Mouse (Mus musculus) activated CD4-positive, CD25-positive, alpha-beta regulatory T cell, adult 4 months (primary cell): ENCODE measurements around the gene Erc1. TPM values are rescaled to one million over a fixed set of nuclear protein-coding genes. Genes with fewer than 3 reads are reported as not detected.

Source experiments
- ATAC-seq: one replicate; pipeline ENCODE4 v1.8.0; 2017
- polyA plus RNA-seq, 2 experiments: library from polyadenylated mRNA; unstranded; fragments of 100-300 nt; shearing (Covaris generic); gene quantifications; one replicate each; pipeline ENCODE4 v1.2.1; 2017

Gene Erc1
- polyA plus RNA-seq, 2 experiments from 2014 or later = 4.7 to 6.6 TPM

DNA sequence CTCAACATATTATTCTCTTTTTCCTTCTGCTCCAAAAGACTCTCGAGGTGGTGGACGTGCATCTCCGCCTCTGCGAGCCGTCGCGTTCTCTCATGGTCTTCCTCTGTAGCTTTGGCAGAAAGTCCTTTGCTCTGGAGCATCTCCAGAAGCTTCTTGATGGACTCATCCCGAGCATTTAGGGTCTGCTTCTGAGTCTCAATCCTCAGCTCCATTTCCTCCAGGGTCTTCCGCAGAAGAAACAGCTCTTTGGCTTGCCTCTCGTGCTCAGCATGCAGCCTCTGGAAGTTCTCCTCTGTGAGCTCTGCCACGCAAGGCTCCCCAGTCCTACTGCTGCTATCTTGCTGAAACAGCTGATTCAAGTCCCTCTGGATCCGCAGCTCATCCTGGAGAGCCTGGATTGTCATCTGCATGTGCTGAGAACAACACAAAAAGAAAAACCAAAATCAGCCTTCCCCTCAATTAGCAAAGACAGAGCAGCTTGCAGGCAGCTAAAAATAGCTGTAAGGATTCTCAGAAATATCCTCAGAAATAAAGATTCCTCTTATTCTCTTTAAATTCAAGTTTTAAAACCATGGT, 51.0 kb downstream of the Erc1 start:
- ATAC-seq = no peak

DNA sequence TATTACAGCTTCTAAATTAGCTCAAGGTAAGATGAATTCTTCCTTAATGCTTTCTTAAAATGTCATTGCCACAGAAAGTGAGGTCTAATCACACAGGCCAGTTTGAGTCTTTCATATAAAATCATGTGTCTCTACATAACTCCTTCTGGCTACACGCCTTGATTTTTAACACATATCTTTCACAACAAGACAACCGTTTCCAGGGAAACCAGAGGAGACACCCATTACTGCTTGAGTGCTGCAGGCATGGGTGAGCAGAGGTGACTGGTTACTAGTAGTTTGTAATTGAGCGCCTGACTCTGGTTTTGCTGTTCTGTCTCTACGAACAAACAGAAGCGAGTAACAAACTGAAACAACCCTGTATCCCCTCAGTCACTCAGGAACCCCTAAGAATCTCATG, 51.7 kb downstream of the Erc1 start:
- no peak for ATAC-seq

DNA sequence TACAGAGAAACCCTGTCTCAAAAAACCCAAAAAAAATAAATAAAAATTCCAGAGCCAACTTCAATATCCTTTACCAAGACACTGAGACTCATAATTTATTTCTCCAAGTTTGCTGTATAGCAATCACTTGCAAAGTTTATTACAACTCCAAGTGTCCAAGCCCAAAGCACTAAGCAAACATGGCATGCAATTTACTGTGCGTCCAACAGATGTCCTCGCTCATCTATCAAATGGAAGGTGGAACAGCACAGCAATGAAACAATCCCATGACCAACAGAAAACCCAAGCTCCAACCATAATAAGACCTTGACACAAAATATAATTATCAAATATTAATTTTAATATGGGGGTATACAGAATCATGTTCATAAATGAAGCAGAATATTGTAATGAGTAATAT, 55.4 kb downstream of the Erc1 start:
- peak; percentile 54 for ATAC-seq

DNA sequence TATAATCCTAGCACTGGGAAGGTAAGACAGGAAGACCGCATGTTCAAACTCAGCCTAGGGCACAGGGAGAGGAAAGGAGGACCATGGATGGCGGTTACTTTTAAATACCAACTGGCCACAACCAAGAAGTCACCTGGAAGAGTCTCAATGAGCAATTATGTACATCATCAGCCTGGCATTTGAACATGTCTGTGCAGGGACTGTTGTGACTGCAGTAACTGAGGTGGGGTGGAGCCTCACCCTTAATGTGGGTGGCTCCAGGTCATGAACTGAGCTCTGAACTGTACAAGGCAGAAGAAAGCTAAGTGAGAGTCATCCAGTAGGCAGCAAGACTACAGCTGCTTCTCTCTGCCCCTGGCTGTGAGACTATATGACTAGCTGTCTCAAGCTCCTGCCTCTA, 65.6 kb downstream of the Erc1 start:
- no peak for ATAC-seq

DNA sequence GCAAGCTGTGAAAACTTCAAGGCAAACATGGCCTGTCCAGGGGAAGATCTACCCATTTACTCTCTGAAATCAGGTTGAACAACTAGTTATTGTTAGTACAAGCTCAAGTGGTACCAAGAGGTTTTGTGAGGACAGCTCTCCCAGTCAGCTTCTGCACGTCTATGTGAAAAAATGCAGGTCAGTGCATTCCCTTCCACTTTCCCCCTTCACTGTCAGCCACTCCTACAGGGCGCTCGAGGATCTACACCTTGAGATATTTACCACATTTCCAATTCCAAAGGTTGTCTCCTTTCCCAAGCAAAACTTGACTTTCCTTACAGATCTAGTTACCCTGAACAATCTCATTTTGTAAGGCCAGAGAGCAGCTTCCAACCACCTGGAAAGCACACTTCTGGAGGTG, 66.9 kb downstream of the Erc1 start:
- ATAC-seq = no peak

DNA sequence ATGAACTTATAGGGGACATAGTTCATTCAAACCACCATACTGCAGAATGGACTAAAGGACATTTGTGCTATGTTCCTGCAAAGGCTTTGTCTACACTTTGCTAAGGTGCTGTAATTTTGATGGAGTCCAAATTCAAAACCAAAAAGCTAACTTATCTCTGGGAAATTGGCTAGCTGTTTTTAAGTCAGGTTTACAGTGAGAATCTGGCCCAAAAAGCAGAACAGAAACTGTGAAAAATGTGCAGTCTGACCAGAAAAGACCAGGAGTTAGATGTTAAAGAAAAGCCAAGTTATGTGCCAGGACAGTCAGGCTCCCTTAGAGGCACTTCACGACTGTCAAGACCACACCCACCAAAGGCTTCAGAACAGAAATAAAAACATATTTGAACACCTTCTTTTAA, 79.2 kb downstream of the Erc1 start:
- ATAC-seq = no peak

DNA sequence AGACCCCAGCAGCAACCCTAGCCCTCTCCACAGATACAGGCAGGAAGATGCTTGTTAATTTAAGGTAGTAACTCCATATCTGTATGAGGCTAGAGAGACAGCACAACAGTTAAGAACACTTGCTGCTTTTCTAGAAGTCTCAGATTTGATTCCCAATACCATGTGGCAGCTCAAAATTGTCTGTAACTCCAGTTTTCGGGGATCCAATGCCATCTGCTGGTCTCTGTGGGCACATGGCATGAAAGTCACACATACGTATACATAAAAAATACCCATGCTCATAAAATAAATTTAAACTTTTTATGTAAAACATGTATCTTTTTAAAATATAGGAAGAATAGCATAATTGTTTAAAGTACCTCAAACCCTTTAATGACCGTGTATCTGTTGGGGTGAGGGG, 83.6 kb downstream of the Erc1 start:
- ATAC-seq = no peak

DNA sequence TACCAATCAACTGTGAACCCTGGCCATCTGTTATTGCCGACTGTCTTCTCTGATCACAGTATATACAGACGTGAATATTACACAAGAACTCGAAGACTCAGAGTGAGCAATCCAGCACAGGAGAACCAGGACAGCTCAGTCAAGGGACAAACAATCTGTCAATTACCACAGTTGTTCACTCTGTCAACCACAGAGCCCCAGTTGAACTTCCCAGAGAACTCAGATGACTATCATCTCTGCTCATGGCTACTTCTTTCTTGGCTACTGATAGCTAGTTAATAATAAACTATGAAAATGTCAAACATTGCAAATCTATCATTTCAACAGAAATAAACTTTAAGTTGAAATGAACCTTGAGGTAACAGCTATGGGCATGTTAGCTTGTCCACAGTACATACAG, 88.1 kb downstream of the Erc1 start:
- ATAC-seq = no peak

DNA sequence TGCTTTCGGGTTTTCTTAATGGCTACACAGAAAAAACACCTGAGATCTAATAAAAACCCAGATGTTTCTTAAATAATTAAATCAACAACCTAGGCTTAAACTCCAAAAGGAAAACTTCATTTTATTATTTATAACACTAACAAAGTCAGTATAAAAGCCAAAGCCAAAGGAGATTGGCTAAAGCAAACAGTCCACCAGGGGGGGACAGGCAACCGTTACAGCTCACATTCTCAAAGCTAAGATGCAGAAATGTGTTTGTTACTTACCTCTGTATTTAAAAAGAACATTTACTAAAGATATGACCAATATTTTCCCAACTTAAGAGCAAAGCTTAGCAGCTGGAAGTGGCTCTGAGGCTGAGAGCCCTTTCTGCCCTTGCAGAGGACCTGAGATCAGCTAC, 89.5 kb downstream of the Erc1 start:
- no peak for ATAC-seq

DNA sequence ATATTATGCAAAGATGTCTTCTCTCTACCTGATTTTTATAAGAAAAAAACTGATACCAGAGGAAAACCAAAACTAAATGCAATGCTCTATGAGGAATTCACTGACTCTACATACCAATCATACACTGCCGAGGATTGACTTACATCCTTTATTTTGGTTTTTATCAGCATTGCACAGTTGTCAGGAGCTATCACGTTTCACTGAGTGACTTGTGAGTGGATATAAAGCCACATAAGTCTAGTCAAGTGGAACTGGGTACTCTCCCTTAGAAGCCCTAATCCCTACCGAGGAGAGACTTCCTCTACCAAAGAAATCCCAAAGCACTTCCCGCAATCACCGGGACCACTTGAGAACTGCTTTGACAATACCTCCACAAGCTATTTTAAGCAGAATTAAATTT, 90.2 kb downstream of the Erc1 start:
- ATAC-seq = no peak

DNA sequence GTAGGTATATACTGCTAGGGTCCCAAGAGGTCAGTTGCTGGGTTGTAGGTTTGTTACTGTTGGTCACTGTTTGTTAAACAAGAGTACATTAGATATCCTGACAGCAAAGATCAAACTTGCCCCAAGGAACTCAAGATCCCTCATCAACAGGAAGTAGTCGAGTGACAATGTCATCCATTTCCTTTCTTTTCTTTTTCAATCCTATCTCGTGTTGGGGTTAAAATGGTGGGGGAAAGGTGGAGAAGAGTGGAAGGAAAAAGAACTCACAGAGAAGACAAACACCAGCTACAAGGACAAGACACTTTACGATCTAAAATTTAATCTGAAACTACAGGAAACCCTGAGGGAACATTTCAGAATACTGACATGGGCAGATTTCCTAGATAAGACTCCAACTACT, 92.1 kb downstream of the Erc1 start:
- no peak for ATAC-seq

DNA sequence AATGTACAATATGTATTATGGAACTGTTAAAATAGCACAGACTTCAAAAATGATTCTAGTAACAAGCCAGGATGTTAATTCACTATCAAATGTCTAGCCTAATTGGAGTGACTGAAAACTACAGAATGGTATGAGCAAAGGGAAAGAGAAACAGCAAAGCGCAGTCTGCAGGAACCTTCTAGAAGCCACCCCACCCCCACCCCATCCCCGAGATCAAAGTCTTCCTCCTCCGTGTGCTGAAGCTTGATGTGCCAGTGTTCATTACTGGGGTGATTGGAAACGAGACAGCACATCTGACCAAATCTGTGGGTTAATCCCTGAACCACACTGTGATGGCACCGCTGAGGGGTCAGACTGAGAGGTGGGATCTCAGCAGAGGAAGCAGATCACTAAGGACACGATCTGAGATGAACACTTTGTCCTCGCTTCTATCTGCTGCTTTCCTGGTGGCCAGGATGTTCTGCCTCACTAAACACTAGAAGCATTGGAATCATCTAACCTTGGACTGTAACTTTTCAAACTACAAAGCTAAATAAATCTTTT, 98.8 kb downstream of the Erc1 start:
- peak; percentile 87 for ATAC-seq

DNA sequence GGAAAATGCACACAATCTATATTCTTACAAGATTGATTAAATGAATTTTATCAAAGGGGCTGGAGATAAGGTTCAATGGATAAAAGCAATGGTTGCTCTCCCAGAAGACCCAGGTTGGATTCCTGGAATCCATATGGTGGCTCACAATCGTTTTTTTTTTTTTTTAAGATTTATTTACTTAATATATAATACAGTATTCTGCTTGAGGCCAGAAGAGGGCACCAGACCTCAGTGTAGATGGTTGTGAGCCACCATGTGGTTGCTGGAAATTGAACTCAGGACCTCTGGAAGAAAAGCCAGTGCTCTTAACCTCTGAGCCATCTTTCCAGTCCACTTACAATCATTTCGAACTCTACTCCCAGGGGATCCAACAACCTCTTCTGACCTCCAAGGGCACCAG, 106.1 kb downstream of the Erc1 start:
- ATAC-seq = no peak

DNA sequence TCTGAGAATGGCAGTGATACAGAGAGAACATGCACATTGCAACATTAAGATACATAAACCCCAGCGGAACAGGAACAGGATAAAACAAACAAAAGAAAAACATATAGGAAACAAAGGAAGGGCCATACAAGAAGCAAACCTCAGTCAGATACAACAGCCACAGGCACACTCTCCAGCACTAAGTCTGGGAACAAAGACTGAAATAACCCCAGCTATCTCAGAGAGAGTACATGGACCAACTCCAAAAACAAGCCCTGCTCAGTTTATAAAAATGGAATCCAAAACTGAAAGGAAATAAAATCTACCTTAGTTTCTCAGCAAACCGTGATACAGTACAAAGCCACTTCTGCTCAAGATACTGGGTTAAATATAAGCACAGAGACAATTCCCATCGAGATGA, 107.4 kb downstream of the Erc1 start:
- ATAC-seq = no peak

DNA sequence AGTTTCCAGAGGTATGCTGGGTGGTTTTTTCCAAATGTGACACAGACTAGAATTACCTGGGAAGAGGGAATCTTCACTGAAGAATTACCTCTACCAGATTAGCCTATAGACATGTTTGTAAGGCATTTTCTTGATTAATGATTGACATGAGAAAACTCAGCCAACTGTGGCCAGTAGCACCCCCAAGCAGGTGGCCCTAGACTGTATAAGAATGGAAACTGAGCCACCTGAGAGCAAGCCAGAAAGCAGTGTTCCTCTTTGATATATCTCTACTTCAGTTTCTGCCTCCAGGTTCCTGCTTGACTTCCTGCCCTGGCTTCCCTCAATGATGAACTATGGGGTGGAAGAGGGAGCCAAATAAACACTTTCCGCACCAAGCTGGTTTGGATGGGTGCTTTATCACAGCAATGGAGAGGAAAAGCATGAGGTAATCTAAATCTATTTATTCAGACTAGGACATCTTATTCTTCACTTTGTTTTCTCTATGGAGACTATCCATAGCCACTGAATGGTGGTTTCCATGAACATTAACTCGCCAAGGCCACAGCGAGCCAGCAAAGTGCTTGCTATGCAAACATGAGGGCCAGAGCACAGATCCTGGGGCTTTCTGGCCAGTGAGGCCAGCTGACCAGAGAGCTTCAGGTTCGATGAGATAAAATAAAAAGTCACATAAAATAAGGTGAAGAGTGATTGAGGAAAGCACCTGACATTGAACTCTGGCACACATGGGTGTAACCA, 109.2 kb downstream of the Erc1 start:
- ATAC-seq = no peak

DNA sequence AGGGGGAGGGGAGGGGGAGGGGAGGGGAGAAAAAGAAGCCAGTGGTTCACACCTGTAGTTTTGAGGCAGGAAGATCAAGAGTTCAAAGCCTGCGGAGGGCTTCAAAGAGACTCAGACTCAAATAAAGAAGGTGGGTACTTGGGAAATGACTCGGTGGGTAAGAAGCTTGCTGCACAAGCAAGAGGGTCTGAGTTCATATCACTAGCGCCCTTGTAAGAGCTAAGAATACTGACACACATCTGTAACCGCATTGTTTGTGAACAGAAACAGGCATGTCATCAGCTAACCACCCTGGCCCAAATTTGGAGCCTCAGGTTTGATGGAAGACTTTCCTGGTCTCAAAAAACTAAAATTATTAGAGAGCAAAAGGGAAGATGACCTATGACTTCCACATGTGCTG, 110.3 kb downstream of the Erc1 start:
- no peak for ATAC-seq

DNA sequence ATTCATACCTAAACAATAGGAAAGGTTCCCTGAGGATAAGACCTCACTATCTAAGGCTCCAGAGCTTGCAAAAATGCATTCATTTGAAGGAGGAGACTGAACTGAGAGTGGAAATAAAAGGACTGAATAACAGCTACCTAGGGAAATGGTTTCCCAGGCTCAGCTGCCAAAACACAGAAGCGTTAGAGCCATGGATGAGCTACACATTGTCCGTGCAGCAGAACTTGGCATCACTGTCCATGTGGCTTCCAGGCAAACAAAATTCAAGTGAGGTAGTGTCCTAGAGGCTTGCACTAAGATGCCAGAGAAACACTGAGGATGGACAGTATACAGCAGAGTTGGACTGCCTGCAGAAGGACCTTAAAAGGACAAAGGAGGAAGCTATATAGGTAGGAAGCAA, 112.0 kb downstream of the Erc1 start:
- ATAC-seq = no peak

DNA sequence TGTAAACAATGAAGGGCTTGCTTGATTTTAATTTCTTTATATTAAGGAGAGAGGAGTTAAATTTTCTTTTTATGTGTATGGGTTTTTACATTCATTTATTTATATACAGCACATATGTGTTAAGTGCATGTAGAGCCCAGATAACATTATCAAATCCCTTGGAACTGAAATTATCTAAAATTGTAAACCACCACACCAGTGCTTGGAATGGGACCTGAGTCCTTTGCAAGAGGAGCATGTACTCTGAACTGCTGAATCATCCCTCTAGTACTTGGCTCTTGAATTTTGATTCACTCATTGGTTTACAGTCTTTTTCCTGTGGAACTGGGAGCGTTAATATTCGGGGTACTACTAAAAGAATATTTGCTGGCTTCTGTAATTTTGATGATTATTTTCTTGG, 116.8 kb downstream of the Erc1 start:
- no peak for ATAC-seq

DNA sequence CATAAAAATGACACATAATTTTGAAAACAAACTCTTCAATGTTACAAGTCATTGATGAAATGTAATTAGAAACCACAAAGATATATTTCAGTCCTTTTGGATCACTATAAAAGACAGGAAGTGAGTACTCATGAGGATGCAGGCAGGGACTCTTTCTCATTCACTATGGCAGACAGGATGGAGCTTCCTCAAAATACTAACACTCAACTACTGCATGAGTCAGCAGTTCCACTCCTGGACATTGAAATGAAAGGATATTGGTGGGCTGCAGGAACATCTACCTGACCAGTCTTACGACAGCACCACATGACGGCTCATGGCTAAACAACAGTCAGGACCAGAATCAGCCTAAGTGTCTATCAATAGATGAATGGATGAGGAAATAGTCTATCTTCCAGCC, 132.7 kb downstream of the Erc1 start:
- ATAC-seq = no peak

DNA sequence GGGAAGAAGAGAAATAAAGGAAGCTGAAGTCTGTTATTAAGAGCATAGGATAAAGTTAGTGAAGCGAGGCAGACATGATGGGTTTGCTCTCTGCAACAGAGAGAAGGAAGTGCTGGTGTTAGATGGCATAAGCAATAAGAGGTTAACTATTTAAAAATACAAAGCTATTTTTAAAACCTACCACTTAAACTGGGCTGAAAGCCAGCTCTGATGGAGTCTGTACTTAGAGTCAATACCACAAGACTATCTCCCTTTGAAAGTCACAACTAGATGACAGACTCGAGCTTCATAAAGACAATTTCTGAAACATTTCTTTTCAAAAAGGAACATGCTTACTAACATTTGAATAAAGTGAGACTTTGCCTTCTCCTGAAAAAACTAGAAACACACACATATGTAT, 134.0 kb downstream of the Erc1 start:
- no peak for ATAC-seq

DNA sequence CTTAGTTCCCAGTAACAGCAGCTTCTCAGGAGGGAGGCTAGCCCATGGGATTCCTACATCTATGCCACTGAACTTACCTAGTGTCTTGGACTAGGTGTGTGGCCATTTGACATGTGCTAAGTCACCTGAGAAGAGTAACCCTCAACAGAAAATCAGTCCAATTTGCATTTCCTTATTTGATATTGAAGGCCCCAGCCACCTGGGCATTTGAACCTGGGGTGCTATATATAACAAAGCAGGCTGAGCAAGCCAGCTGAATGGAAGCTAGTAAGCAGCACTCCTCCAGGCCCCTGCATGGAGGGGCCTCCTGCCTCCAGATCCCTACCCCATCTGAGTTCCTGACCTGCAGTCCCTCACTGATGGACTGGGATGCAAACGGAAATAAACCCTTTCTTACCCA, 135.5 kb downstream of the Erc1 start:
- no peak for ATAC-seq

DNA sequence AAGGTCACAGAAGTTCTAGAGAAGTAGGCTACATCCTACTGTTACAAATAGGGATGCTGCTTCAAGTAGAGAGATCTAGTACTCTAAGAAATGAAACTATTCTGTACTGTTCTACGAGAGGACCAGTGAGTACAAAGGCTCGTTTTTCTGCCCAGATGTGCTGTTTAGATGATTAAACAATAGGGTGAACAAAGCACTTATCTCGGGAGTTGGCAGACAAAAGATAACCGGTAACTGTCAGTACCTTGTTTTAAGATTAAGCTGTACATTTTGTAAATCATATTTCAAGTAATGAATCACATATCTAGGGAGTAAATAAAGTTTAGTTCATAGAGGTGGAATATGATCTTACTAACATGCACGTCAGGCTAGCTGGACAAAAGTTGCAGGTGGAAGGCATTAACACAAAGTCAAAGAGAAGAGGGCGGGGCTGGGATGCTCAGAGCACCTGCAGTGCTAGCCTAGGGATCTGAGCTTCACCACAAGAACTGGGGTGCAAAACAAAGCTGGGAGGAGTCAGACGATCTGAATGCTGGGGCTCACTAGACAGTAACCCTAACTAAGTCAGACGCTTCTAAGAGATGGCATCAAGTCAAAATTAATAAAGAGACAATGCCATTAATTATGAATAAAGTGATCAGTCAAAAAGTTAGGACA, 136.2 kb downstream of the Erc1 start:
- no peak for ATAC-seq

DNA sequence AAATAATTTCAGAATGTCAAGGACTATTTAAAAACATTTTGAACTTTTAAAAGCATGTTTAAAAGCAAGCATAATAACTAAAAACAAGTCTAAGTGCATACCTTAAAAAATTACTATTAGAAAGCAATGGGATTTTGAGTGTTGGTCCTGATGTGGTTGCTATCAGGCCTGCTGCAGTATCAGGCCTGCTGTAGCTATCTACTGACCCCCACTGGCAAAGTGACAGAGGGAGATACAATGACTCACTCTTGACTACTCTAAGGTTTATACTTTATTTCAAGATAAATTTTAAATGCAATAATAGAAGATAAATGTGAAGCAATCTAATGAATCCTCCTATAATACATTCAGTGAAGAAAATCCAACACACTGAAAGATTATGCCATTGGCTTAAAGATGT, 138.4 kb downstream of the Erc1 start:
- ATAC-seq = no peak

DNA sequence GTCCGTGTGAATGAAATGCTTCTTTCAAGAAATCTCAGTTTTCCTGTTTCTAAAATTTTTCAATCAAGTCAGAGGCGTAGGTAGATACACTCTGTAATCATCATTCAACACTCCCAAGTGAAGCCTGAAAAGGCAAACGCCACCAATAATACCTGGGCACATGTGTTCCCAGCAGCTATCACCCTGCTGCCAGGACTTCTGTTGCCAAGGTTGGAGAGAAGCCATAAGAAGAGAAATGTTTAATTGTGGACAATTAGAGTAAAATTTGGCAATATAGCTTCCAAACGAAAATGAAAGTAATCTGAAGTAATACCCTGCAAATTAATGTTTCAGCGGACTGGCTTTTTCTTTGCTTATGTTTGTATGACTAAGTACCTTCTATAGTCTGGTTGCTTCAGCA, 140.1 kb downstream of the Erc1 start:
- ATAC-seq = no peak
